Mouse (Mus musculus): Measurements from ENCODE around the gene Atr. TPM values are rescaled to one million over a fixed set of nuclear protein-coding genes. Genes with fewer than 3 reads are reported as not detected.

Gene Atr
- total RNA-seq (2023): 10 to 100 TPM; 27.6 to 30.0 TPM

GRCm38 (mm10) chr9:95857414-95858026 lies at the start of gene Atr:
Gene Atr, plus strand, starts transcription at chr9:95857597.

GRCm38 (mm10) chr9:95844825-95845460 lies 12.5 kb upstream of the Atr start, which contains the start of gene Pls1:
Gene Pls1, minus strand, starts transcription at chr9:95845311.

GRCm38 (mm10) chr9:95954585-95955461 lies 97.4 kb downstream of the Atr start, which contains the start of gene Xrn1:
Gene Xrn1, plus strand, starts transcription at chr9:95954760.

Other genes with a start within 250 kb of the Atr start
- under 1 TPM in 1 of 2 experiments, not detected in 1; 0.20 TPM for gene Pcolce2, start 220.0 kb upstream of the Atr start, total RNA-seq (2023)
- not detected for gene Trpc1, start 107.2 kb upstream of the Atr start, total RNA-seq (2023)
- under 1 TPM in 1 of 2 experiments, not detected in 1; 0.64 TPM for gene Pls1, start 12.3 kb upstream of the Atr start, total RNA-seq (2023)
- gene Xrn1, start 97.2 kb downstream of the Atr start, total RNA-seq (2023): 10 to 100 TPM; 64.1 to 66.8 TPM